Mouse (Mus musculus) thymus, adult 2 months (tissue): ENCODE measurements around the gene Negr1. TPM values are rescaled to one million over a fixed set of nuclear protein-coding genes. Genes with fewer than 3 reads are reported as not detected.

Experiments
- DNase-seq: peaks from one replicate; pipeline ENCODE4 v3.0.0; 2021
- H3K27ac ChIP-seq: fragments of 200-500 bp; 2 replicates; pipeline ENCODE4 v1.5.1; 2012; ENCODE audit warnings: low read length, control low read depth; ENCODE audit not compliant: control insufficient read depth, insufficient read depth
- H3K27me3 ChIP-seq: fragments of 200-500 bp; 2 replicates; pipeline ENCODE4 v1.6.1; 2012; ENCODE audit warnings: mild to moderate bottlenecking, low read length, moderate library complexity, mixed read lengths; ENCODE audit not compliant: control insufficient read depth, insufficient read depth
- H3K36me3 ChIP-seq: fragments of 200-500 bp; 2 replicates; pipeline ENCODE4 v1.6.1; 2012; ENCODE audit warnings: mild to moderate bottlenecking, low read length, moderate library complexity; ENCODE audit not compliant: control insufficient read depth, insufficient read depth
- H3K4me1 ChIP-seq: fragments of 200-500 bp; replicated peaks from 2 replicates; pipeline ENCODE4 v1.6.1; 2012; ENCODE audit warnings: low read length; ENCODE audit not compliant: control insufficient read depth, insufficient read depth
- H3K4me3 ChIP-seq: fragments of 200-500 bp; 2 replicates; pipeline ENCODE4 v1.5.1; 2012; ENCODE audit warnings: mild to moderate bottlenecking, low read length, control low read depth, moderate library complexity; ENCODE audit not compliant: control insufficient read depth, insufficient read depth
- CTCF ChIP-seq: fragments of 200-500 bp; IDR thresholded peaks from 2 replicates; pipeline ENCODE4 v1.5.1; 2012; ENCODE audit warnings: mild to moderate bottlenecking, control low read depth, low read length, moderate library complexity, borderline replicate concordance; ENCODE audit not compliant: control insufficient read depth, poor library complexity, insufficient read depth; ENCODE audit errors: extremely low read depth
- POLR2A ChIP-seq: fragments of 200-500 bp; IDR thresholded peaks from 2 replicates; pipeline ENCODE4 v1.6.1; 2012; ENCODE audit warnings: mild to moderate bottlenecking, low read length, control low read depth, moderate library complexity; ENCODE audit not compliant: control insufficient read depth, poor library complexity, insufficient read depth; ENCODE audit errors: extremely low read depth
- WGBS: fragments of 180-500 bp; shearing (Covaris S2); methylation state at CpG from one replicate; pipeline ENCODE4 v1.1.7; 2018; 5-methylcytosine and 5-hydroxymethylcytosine counted together
- polyA plus RNA-seq: library from polyadenylated mRNA; depleted of rRNA; stranded (reverse); fragments of >200 nt; gene quantifications from 2 replicates; pipeline ENCODE4 v1.2.3, GENCODE M21; 2012

Negr1 gene
- polyA plus RNA-seq, 1 experiment: 0.67 TPM

- WGBS: 64% methylated on average over 2 of the region's 2 CpGs
- Histone ChIP-seq H3K27me3 (no peaks in the 10 kb centered on the region), H3K36me3 (no peaks in the 10 kb centered on the region), H3K27ac (no peak overlapping the region), H3K4me3 (no peak overlapping the region), H3K4me1 (no peaks in the 10 kb centered on the region)
- no peak for DNase-seq
- no peak for TF ChIP-seq CTCF
- no peak for TF ChIP-seq POLR2A
Observed at GRCm38 (mm10) chr3:156971104-156971503, 409.5 kb downstream of the Negr1 start.

- TF ChIP-seq CTCF (no peak), POLR2A (no peak)
Observed at GRCm38 (mm10) chr3:156976816-156977215, 415.2 kb downstream of the Negr1 start.

GRCm38 (mm10) chr3:156980042-156980716 is 418.6 kb downstream of the Negr1 start:
- Histone ChIP-seq H3K4me3 (no peak overlapping the region), H3K4me1 (no peaks in the 10 kb centered on the region), H3K27me3 (no peaks in the 10 kb centered on the region), H3K36me3 (no peaks in the 10 kb centered on the region), H3K27ac (no peak overlapping the region)
- WGBS: 92% methylated on average over 11 of the region's 11 CpGs
- no peak for DNase-seq
- TF ChIP-seq CTCF: no peak
- TF ChIP-seq POLR2A: no peak

More at GRCm38 (mm10) chr3:156976816-156977215, 415.2 kb downstream of the Negr1 start:
- Histone ChIP-seq H3K27ac (no peak overlapping the region), H3K4me3 (no peak overlapping the region), H3K36me3 (no peaks in the 10 kb centered on the region), H3K4me1 (no peaks in the 10 kb centered on the region), H3K27me3 (no peaks in the 10 kb centered on the region)
- no peak for DNase-seq
- WGBS: 63% methylated on average over 2 of the region's 2 CpGs

DNA sequence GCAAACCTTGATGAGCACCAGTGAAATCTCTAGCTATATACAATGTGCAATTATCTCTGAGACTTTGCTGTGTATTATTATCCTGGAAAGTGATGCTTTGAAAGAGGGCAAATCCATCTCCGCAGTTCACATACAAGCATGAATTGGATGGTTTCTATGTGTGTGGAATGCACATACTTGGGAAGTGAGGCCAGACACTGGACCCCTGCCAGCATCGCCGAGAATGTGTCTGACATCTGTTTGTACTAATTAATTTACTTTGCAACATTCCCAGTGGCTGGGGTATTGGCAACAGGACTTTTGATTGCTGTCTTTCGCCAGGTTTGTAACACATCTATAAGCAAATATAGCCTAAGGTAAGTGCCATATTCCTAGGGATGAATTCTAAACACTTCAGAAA is 420.5 kb downstream of the Negr1 start:
- 88% methylated on average over 4 of the region's 4 CpGs for WGBS
- Histone ChIP-seq H3K4me3 (no peak overlapping the region), H3K4me1 (no peaks in the 10 kb centered on the region), H3K27me3 (no peaks in the 10 kb centered on the region), H3K27ac (no peak overlapping the region), H3K36me3 (no peaks in the 10 kb centered on the region)
- TF ChIP-seq POLR2A: no peak
- DNase-seq: no peak

- 93% methylated on average over 3 of the region's 3 CpGs for WGBS
- H3K4me3 ChIP-seq: no peak overlapping the region
- H3K4me1 ChIP-seq: no peaks in the 10 kb centered on the region
- no peak overlapping the region for H3K27ac ChIP-seq
- no peak for DNase-seq
- TF ChIP-seq CTCF (no peak), POLR2A (no peak)
- no peaks in the 10 kb centered on the region for H3K36me3 ChIP-seq
- H3K27me3 ChIP-seq: no peaks in the 10 kb centered on the region
Observed at GRCm38 (mm10) chr3:156987113-156987512, 425.5 kb downstream of the Negr1 start.

DNA sequence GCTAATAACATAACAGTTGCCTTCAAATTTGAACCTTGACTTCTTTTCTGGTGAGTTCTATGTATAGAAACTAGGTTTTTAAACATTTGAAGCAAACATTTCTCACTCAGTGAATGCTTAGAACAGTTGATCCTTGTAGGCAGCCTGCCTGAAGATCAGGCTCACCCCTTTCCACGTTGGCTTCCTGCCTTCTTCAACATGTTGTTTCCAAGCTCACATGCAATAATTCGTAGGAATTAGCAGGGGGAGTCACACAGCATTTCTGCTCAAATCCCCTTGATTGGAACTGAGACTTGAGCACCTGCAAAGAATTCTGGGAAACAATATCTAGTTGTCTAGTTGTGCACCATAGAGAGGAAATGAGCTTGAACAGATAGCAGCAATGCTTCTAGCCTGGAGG is 430.6 kb downstream of the Negr1 start:
- 46% methylated on average over 2 of the region's 2 CpGs for WGBS
- no peak for DNase-seq
- Histone ChIP-seq H3K27ac (no peak overlapping the region), H3K27me3 (no peaks in the 10 kb centered on the region), H3K36me3 (no peaks in the 10 kb centered on the region), H3K4me1 (no peaks in the 10 kb centered on the region), H3K4me3 (no peak overlapping the region)
- TF ChIP-seq CTCF (no peak), POLR2A (no peak)

DNA sequence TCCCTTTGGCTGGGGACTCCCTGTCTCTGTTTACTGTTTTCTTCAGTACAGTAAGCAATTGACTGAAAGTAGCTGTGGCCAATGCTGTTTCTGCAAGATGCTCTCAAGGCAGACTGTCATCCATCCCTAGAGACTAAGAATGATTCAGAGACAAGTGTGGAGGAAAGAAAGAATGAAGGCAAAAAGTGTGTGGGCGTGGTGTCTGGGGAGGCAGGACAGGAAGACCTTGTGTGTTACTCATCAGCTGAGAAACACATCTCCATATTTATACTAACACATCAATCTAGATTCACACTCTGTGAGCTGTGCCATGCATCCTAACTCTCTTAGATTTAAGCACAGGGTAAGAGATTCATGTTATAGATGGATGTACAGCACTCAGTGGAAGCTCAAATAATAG is 431.2 kb downstream of the Negr1 start:
- 74% methylated on average over 1 of the region's 1 CpGs for WGBS
- H3K27ac ChIP-seq: no peak overlapping the region
- H3K27me3 ChIP-seq: no peaks in the 10 kb centered on the region
- H3K4me3 ChIP-seq: no peak overlapping the region
- no peaks in the 10 kb centered on the region for H3K36me3 ChIP-seq
- TF ChIP-seq POLR2A (no peak), CTCF (no peak)
- H3K4me1 ChIP-seq: no peaks in the 10 kb centered on the region
- no peak for DNase-seq
